Mouse (Mus musculus) myocyte (in vitro differentiated cells): ENCODE results near the gene Vill. TPM values are rescaled to one million over a fixed set of nuclear protein-coding genes. Genes with fewer than 3 reads are reported as not detected.

ENCODE experiments used
- H3K27me3 ChIP-seq: one replicate; pipeline ENCODE4 v1.6.1; 2011; ENCODE audit not compliant: control insufficient read depth, insufficient read depth, insufficient read length
- H3K36me3 ChIP-seq: one replicate; pipeline ENCODE4 v1.6.1; 2011; ENCODE audit not compliant: control insufficient read depth, insufficient read depth
- H3K4me2 ChIP-seq: one replicate; pipeline ENCODE4 v1.6.1; 2011; ENCODE audit warnings: low read depth, control low read depth
- H3K4me3 ChIP-seq: one replicate; pipeline ENCODE4 v1.5.1; 2011; ENCODE audit warnings: mild to moderate bottlenecking, control low read depth, moderate library complexity
- H3K79me2 ChIP-seq: one replicate; pipeline ENCODE4 v1.6.1; 2011; ENCODE audit not compliant: control insufficient read depth, insufficient read depth
- H3ac ChIP-seq: one replicate; pipeline ENCODE4 v1.6.1; 2011; ENCODE audit not compliant: control insufficient read depth, insufficient read length
- CEBPB ChIP-seq: IDR thresholded peaks from 2 replicates; pipeline ENCODE4 v1.6.1; 2011; ENCODE audit warnings: mild to moderate bottlenecking, moderate library complexity; ENCODE audit not compliant: poor library complexity, insufficient read depth, severe bottlenecking
- E2F4 ChIP-seq: IDR thresholded peaks from one replicate; pipeline ENCODE4 v1.6.1; 2011; ENCODE audit warnings: mild to moderate bottlenecking, control low read depth, moderate library complexity; ENCODE audit not compliant: insufficient read depth
- MAX ChIP-seq: IDR thresholded peaks from one replicate; pipeline ENCODE4 v1.6.1; 2011; ENCODE audit warnings: low read depth, mild to moderate bottlenecking, control low read depth
- MYOD1 ChIP-seq, 3 experiments: IDR thresholded peaks; one replicate each; pipeline ENCODE4 v1.6.1; 2011; ENCODE audit warnings: control low read depth in 2 of 3, low read depth in 2 of 3, mild to moderate bottlenecking in 2 of 3, moderate library complexity in 1 of 3; ENCODE audit not compliant: insufficient read length in 2 of 3, control insufficient read depth in 1 of 3
- MYOG ChIP-seq, 3 experiments: IDR thresholded peaks; one replicate each; pipeline ENCODE4 v1.6.1; 2011; ENCODE audit warnings: control low read depth in 2 of 3, low read depth in 2 of 3, mild to moderate bottlenecking in 2 of 3; ENCODE audit not compliant: insufficient read length in 2 of 3, control insufficient read depth in 1 of 3, insufficient read depth in 1 of 3
- POLR2A ChIP-seq: IDR thresholded peaks from one replicate; pipeline ENCODE4 v1.6.1; 2011; ENCODE audit warnings: low read depth, mild to moderate bottlenecking, control low read depth, moderate library complexity; ENCODE audit not compliant: insufficient read length
- POLR2AphosphoS2 ChIP-seq: IDR thresholded peaks from one replicate; pipeline ENCODE4 v1.6.1; 2011; ENCODE audit warnings: low read depth, control low read depth; ENCODE audit not compliant: insufficient read length
- REST ChIP-seq: IDR thresholded peaks from one replicate; pipeline ENCODE4 v1.6.1; 2011; ENCODE audit warnings: mild to moderate bottlenecking, control low read depth, moderate library complexity; ENCODE audit not compliant: insufficient read depth, insufficient read length
- SRF ChIP-seq: IDR thresholded peaks from one replicate; pipeline ENCODE4 v1.6.1; 2011; ENCODE audit warnings: low read depth; ENCODE audit not compliant: control insufficient read depth, insufficient read length
- TCF12 ChIP-seq: IDR thresholded peaks from one replicate; pipeline ENCODE4 v1.6.1; 2011; ENCODE audit warnings: mild to moderate bottlenecking, control low read depth; ENCODE audit not compliant: poor library complexity, insufficient read depth, severe bottlenecking
- TCF3 ChIP-seq: IDR thresholded peaks from one replicate; pipeline ENCODE4 v1.6.1; 2011; ENCODE audit warnings: low read depth, control low read depth; ENCODE audit not compliant: insufficient read length
- USF1 ChIP-seq: IDR thresholded peaks from one replicate; pipeline ENCODE4 v1.6.1; 2011; ENCODE audit warnings: low read depth, mild to moderate bottlenecking, control low read depth, moderate library complexity
- polyA plus RNA-seq: library from polyadenylated mRNA; unstranded; fragments of >200 nt; fragmentation: generic; extraction: Trizol; gene quantifications from one replicate; pipeline ENCODE4 v1.2.1, GENCODE M21; 2012; ENCODE audit warnings: missing spikeins

Gene Vill
- polyA plus RNA-seq, 1 experiment: 1.4 TPM

DNA sequence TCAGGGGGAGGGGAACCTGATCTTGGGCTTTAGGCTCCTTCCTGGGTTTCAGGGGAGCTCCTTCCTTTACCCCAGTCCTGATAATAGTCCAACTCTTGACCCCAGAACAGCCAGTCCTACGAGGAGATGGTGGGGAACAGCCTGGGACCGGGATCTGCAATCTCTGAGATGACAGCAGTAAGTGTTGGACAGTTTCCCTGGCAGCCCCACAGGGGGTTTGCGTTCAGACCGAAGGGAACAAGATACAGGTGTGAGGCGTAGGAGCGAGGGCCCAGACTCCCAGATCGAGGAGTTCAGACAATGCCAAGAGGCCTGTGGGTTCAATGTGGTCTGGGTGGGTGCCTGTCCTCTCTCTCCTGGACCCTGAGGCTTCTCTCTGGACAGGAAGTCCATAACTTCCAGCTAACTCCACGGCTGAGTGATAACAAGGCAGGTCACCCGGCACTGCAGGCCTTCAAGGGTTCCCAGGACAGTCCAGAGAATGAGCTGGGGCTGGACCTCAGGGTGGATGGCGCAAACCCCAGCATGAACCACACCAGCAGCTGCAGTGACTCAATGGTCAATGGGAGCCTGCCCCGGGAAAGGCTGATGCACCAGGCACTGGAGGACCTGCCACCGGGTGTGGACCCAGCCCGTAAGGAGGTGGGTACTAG is 17.7 kb downstream of the Vill start:
- no peaks in the 10 kb centered on the region for H3K79me2 ChIP-seq
- no peak for TF ChIP-seq CEBPB
- no peak for TF ChIP-seq USF1
- TF ChIP-seq MYOG (IDR thresholded peaks at IDR 0.05; ENCODE audit: control insufficient read depth in 1 of 3, insufficient read depth in 1 of 3, insufficient read length in 2 of 3, low read depth in 2 of 3): peak in 1 of 3 experiments; percentile 24
- TF ChIP-seq MYOD1 (IDR thresholded peaks at IDR 0.05; ENCODE audit: control insufficient read depth in 1 of 3, insufficient read length in 2 of 3, low read depth in 2 of 3): peak in 1 of 3 experiments; percentile 8
- TF ChIP-seq POLR2AphosphoS2: peak; percentile 11
- H3K4me3 ChIP-seq: no peak overlapping the region
- no peaks in the 10 kb centered on the region for H3K36me3 ChIP-seq
- H3K4me2 ChIP-seq: no peak overlapping the region
- H3ac ChIP-seq: no peak overlapping the region
- H3K27me3 ChIP-seq: peaks cover 15% of the 10 kb centered on the region

DNA sequence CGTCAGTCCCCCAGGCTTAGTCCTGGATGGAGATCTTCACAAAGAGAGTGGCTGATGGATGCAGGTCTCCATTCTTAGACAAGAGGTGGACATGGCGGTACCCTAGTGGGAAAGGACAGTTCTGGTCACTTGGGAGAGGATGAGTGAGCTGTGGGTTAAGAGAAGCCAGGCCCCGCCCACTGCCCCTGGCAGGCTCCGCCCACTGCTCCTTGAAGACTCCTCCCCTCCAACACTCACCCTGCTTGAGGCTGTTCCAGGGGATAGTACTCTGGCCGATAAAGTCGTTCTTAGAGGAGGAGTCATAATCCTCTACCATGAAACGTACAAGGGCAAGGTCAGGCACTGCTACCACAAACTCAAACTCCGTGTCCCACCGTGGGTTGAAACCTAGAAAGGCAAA is 19.2 kb downstream of the Vill start:
- no peaks in the 10 kb centered on the region for H3K79me2 ChIP-seq
- TF ChIP-seq E2F4 (no peak), MYOD1 (IDR thresholded peaks at IDR 0.05; ENCODE audit: control insufficient read depth in 1 of 3, insufficient read length in 2 of 3, low read depth in 2 of 3) (no peak), POLR2A (no peak), CEBPB (no peak), TCF3 (no peak), SRF (no peak), MYOG (IDR thresholded peaks at IDR 0.05; ENCODE audit: control insufficient read depth in 1 of 3, insufficient read depth in 1 of 3, insufficient read length in 2 of 3, low read depth in 2 of 3) (no peak), USF1 (no peak), REST (no peak), MAX (no peak), TCF12 (no peak), POLR2AphosphoS2 (no peak)
- no peak overlapping the region for H3K4me3 ChIP-seq
- H3K4me2 ChIP-seq: no peak overlapping the region
- peaks cover 2% of the 10 kb centered on the region for H3K27me3 ChIP-seq
- H3K36me3 ChIP-seq: no peaks in the 10 kb centered on the region
- H3ac ChIP-seq: no peak overlapping the region

DNA sequence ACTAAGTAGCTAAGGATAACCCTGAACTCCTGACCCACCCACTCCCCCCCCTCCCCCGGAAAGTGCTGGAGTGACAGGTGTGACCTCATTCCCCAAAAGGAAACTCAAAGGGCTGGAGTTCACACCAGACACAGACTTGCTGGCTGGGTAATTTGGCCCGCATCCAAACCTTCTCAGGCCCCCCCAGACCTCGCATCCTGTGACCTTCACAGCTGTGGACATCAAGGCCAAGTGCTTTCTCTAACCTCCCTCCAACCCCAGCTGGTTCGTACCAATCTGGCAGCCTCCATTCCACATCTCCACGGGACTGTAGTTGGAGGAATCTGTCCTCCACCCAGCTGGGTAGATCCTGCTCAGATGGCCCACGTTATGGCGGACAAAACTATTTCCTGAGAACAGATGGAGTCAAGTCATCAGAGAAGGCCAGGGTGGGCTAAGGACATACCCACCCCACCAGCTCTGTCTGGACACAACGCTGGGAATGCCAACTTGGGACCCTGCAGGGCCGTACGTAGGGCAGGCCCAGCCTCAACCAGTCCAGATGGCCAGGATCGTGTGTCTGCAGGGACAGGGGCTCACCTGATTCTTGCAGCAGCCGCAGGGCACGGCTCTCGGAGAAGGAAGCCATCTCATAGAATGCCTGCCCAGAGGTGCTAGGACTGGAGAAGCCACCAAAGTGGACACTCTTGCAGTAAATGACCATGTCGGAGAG is 20.8 kb downstream of the Vill start:
- TF ChIP-seq MAX (no peak), TCF12 (no peak), USF1 (no peak), CEBPB (no peak), TCF3 (no peak)
- no peaks in the 10 kb centered on the region for H3K79me2 ChIP-seq
- no peak overlapping the region for H3K4me2 ChIP-seq
- no peak overlapping the region for H3K4me3 ChIP-seq
- H3ac ChIP-seq: no peak overlapping the region
- no peaks in the 10 kb centered on the region for H3K36me3 ChIP-seq
- H3K27me3 ChIP-seq: no peaks in the 10 kb centered on the region

DNA sequence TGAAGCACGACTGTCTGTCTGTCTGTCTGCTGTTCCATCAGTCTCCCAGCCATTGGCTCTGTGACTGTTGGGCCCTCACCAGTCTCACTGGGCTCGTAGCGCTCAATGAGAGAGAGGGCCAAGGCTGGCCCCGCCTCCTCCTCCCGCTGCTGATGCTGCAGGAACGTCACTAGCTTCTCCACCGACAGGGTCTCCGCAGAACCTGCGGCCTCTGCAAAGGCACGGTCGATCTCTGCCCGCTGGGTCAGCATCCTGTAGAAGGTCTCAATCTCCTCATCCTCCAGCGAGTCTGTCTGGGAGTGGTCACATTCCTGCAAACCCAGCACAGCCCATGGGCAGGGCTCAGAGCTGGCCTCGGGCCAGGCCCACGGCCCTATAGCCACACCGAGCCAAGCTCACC is 23.1 kb downstream of the Vill start:
- H3ac ChIP-seq: no peak overlapping the region
- TF ChIP-seq POLR2A (no peak), SRF (no peak), CEBPB (no peak), POLR2AphosphoS2 (no peak)
- no peaks in the 10 kb centered on the region for H3K27me3 ChIP-seq
- no peaks in the 10 kb centered on the region for H3K79me2 ChIP-seq
- no peak overlapping the region for H3K4me2 ChIP-seq
- H3K36me3 ChIP-seq: no peaks in the 10 kb centered on the region
- no peak overlapping the region for H3K4me3 ChIP-seq

DNA sequence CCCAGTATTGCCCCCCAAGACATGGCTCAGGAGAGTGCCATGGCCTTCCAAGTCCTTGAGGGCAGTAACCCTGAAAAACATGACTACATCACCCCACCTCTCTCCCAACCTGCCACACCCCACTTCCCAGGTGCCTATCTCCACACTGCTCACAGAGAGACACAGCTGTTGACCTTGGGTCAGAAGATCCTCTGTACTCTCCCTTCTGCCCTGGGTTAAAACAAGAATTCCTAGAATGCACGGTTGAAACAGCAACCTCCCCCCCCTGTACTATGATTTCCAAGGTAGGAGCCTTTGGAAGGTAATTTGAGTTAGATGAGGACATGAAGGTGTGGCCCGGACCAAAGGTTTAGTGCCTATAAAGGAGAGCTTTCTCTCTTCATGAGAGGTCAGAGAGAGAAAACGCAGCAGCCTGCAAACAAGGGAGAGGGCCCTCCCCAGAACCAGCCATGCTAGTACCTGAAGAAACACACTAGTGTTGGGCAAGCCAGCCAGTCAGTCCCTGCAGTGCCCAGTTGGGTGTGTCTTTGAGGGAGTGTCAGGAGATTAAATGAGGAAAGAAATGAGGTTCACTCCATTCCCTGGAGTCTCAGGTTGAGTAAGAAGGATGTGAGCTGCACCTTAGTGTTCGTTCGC is 27.6 kb downstream of the Vill start:
- no peak overlapping the region for H3ac ChIP-seq
- H3K27me3 ChIP-seq: no peaks in the 10 kb centered on the region
- H3K79me2 ChIP-seq: no peaks in the 10 kb centered on the region
- no peaks in the 10 kb centered on the region for H3K36me3 ChIP-seq
- TF ChIP-seq MYOG (IDR thresholded peaks at IDR 0.05; ENCODE audit: control insufficient read depth in 1 of 3, insufficient read depth in 1 of 3, insufficient read length in 2 of 3, low read depth in 2 of 3): no peak
- no peak for TF ChIP-seq SRF
- TF ChIP-seq MAX: no peak
- TF ChIP-seq E2F4: no peak
- TF ChIP-seq REST: no peak
- no peak for TF ChIP-seq POLR2A
- TF ChIP-seq TCF3: no peak
- TF ChIP-seq CEBPB: no peak
- TF ChIP-seq USF1: no peak
- no peak for TF ChIP-seq POLR2AphosphoS2
- no peak for TF ChIP-seq MYOD1 (IDR thresholded peaks at IDR 0.05; ENCODE audit: control insufficient read depth in 1 of 3, insufficient read length in 2 of 3, low read depth in 2 of 3)
- no peak for TF ChIP-seq TCF12
- no peak overlapping the region for H3K4me3 ChIP-seq
- no peak overlapping the region for H3K4me2 ChIP-seq
